Mouse (Mus musculus) kidney, postnatal 0 days (tissue): ENCODE data around the gene Fam102b. TPM values are rescaled to one million over a fixed set of nuclear protein-coding genes. Genes with fewer than 3 reads are reported as not detected.

ENCODE experiments used
- ATAC-seq: fragments of 200-750 bp; cut with Nextera tagmentation; replicated peaks from 2 replicates; pipeline ENCODE4 v1.8.0; 2017; ENCODE audit warnings: low read depth, moderate number of reproducible peaks, moderate TSS enrichment, moderate library complexity; ENCODE audit not compliant: low FRiP score
- DNase-seq: peaks from one replicate; pipeline ENCODE4 v3.0.0-alpha.2; 2016; ENCODE audit warnings: low spot score
- H3K27ac ChIP-seq: fragments of 300-500 bp; sonication (generic); 2 replicates; pipeline ENCODE4 v1.5.1; 2014; ENCODE audit warnings: mild to moderate bottlenecking
- H3K27me3 ChIP-seq: fragments of 300-500 bp; sonication (generic); 2 replicates; pipeline ENCODE4 v1.6.1; 2014; ENCODE audit warnings: low read length, mixed read lengths; ENCODE audit not compliant: insufficient read depth
- H3K36me3 ChIP-seq: fragments of 300-500 bp; sonication (generic); 2 replicates; pipeline ENCODE4 v1.6.1; 2014; ENCODE audit warnings: low read length, mixed read lengths; ENCODE audit not compliant: insufficient read depth
- H3K4me1 ChIP-seq: fragments of 300-500 bp; sonication (generic); replicated peaks from 2 replicates; pipeline ENCODE4 v1.6.1; 2014; ENCODE audit warnings: antibody characterized with exemption, low read length, mixed read lengths; ENCODE audit not compliant: insufficient read depth
- H3K4me2 ChIP-seq: fragments of 300-500 bp; sonication (generic); 2 replicates; pipeline ENCODE4 v1.6.1; 2014; ENCODE audit warnings: mild to moderate bottlenecking, low read length, moderate library complexity, mixed read lengths
- H3K4me3 ChIP-seq: fragments of 300-500 bp; sonication (generic); replicated peaks from 2 replicates; pipeline ENCODE4 v1.5.1; 2014; ENCODE audit warnings: low read depth, low read length
- H3K9ac ChIP-seq: fragments of 300-500 bp; sonication (generic); 2 replicates; pipeline ENCODE4 v1.6.1; 2014; ENCODE audit warnings: low read depth, low read length
- H3K9me3 ChIP-seq: fragments of 300-500 bp; sonication (generic); replicated peaks from 2 replicates; pipeline ENCODE4 v1.6.1; 2016; ENCODE audit warnings: low read length, inconsistent platforms, mixed read lengths
- CTCF ChIP-seq: IDR thresholded peaks from 2 replicates; pipeline ENCODE4 v1.5.1; 2016; ENCODE audit warnings: antibody characterized with exemption, low read depth, mild to moderate bottlenecking, moderate library complexity
- WGBS: fragments of 180-500 bp; shearing (Covaris S2); extraction: QIAGEN DNeasy Blood & Tissue Kit; methylation state at CpG from one replicate; pipeline ENCODE4 v1.1.7; 2014; 5-methylcytosine and 5-hydroxymethylcytosine counted together
- polyA plus RNA-seq: library from polyadenylated mRNA; unstranded; fragments of >200 nt; fragmentation: Nextera tagmentation; extraction: Ambion mirVana; gene quantifications from 2 replicates; pipeline ENCODE4 v1.2.1, GENCODE M21; 2015

The Fam102b gene
- polyA plus RNA-seq, 1 experiment from 2014 or later, result 8.1 TPM

DNA sequence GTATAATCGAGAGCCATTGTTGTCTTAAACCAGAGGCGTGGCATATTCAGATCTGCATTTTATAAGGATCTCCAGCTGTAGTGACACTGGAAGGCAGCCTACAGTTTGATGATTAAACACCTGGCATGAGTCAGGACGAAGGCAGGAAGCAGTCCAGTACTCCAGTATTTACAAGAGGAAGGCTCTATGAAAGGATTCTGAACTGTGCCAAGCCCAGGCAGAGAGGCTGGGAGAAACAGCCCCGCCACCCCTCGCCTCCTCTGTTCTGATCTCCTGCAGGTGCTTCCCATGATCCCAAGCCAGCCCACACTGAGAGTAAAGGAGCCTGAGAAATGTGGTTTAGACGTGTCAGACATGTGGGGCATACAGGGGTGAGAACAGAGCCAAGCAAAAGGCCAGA is 3.4 kb upstream of the Fam102b start:
- peak; percentile 57 for DNase-seq
- 0 out of 2 replicates have a peak, but pooled peaks cover 6% of the 10 kb centered on the region for H3K4me1 ChIP-seq
- no peak for ATAC-seq
- no peak overlapping the region for H3K4me3 ChIP-seq
- 37% methylated on average over 6 of the region's 6 CpGs for WGBS
- H3K4me2 ChIP-seq, result no peak overlapping the region
- no peaks in the 10 kb centered on the region for H3K36me3 ChIP-seq
- no peak overlapping the region for H3K9ac ChIP-seq
- H3K9me3 ChIP-seq, result no peaks in the 10 kb centered on the region
- H3K27ac ChIP-seq, result no peak overlapping the region
- no peaks in the 10 kb centered on the region for H3K27me3 ChIP-seq
- TF ChIP-seq CTCF, result no peak

DNA sequence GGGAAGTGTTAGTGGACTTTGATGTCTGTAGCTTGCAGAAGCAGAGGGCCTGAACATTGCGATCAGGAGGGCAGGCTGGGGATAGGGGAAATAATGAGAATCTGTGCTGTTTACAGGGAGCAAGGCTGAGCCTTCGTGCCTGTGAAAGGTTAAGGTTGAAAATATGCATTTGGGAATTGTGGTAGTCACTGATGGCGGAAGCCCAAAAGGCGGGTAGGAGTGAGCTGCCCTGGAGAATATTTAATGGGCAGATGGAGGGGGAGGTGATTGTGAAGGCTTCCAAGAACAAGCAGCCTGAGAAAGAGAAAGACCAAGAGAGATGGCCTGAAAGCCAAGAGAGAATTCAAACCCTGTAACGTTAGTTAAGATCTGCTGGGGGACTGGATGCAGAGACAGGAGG is 2.3 kb upstream of the Fam102b start:
- DNase-seq, result no peak
- no peak for ATAC-seq
- Histone ChIP-seq H3K4me1 (0 out of 2 replicates have a peak, but pooled peaks cover 6% of the 10 kb centered on the region), H3K4me2 (no peak overlapping the region), H3K9ac (no peak overlapping the region), H3K27ac (no peak overlapping the region), H3K36me3 (no peaks in the 10 kb centered on the region), H3K27me3 (no peaks in the 10 kb centered on the region), H3K4me3 (no peak overlapping the region), H3K9me3 (no peaks in the 10 kb centered on the region)
- WGBS, result 65% methylated on average over 5 of the region's 5 CpGs
- TF ChIP-seq CTCF, result no peak

DNA sequence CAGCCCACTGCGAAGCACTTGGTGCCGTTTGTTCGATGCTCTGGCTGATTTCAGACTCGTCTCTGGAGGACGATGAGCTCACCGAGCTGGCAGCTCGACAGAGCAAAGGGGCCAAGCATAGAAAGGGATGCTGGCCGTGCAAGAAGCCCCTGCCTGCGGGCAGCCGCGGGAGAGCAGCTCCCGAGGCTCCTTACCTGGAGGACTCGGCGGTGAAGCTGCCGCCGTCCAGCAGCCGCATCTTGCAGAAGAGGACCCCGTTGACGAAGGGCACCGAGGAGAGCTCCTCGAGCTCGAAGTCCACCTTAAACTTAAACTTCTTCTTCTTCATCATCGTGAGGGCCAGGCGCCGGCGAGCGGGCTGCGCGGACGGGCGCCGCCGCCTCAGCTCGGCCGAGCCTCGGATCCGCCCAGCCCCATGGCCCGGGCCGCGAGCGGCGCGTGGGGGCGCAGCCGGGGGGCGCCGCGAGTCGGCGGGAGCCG is 376 bp downstream of the Fam102b start:
- H3K27ac ChIP-seq, result peak overlapping the region; percentile 65
- no peaks in the 10 kb centered on the region for H3K36me3 ChIP-seq
- H3K9ac ChIP-seq, result peak overlapping the region; percentile 75
- WGBS, result under 1% methylated on average over 50 of the region's 51 CpGs
- H3K4me3 ChIP-seq, result peak overlapping the region; percentile 66
- H3K4me2 ChIP-seq, result peak overlapping the region; percentile 67
- no peak for TF ChIP-seq CTCF
- H3K4me1 ChIP-seq, result 0 out of 2 replicates have a peak, but pooled peaks cover 6% of the 10 kb centered on the region
- peak; percentile 54 for DNase-seq
- peak; percentile 76 for ATAC-seq
- no peaks in the 10 kb centered on the region for H3K9me3 ChIP-seq
- H3K27me3 ChIP-seq, result no peaks in the 10 kb centered on the region

DNA sequence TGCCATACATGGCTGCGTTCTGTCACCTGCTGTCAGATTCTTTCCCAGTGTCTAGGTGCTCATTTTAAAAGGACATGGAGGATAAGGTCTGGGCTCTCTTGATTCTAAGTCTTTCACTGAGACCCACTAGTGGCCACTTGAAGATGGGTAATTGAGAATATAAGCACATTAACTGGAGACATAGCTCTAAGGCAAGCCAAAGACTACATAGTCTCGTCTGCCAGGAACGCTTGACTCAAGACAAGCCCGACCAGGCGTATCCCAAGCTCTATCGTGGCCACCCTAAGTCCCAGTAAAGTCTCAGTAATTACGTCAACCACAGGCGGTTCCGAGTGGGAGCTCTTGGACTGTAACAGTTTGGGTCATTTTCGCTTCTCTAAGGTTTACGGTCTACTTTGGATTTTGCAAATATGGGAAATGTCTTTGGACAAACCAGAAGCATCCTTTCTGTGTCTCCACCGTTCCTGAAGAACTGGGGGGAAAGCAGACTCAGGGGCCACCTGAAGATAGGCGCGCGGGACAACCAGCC is 881 bp downstream of the Fam102b start:
- H3K9ac ChIP-seq, result peak overlapping the region; percentile 75
- peak; percentile 19; the same call in 1 of the 2 replicates for ATAC-seq
- DNase-seq, result peak; percentile 74
- peak overlapping the region; percentile 66 for H3K4me3 ChIP-seq
- H3K36me3 ChIP-seq, result no peaks in the 10 kb centered on the region
- H3K9me3 ChIP-seq, result no peaks in the 10 kb centered on the region
- TF ChIP-seq CTCF, result peak; percentile 25; the same call in 1 of the 2 replicates
- H3K4me1 ChIP-seq, result 0 out of 2 replicates have a peak, but pooled peaks cover 6% of the 10 kb centered on the region
- H3K27ac ChIP-seq, result peak overlapping the region; percentile 65
- peak overlapping the region; percentile 67 for H3K4me2 ChIP-seq
- 5% methylated on average over 15 of the region's 15 CpGs for WGBS
- H3K27me3 ChIP-seq, result no peaks in the 10 kb centered on the region

DNA sequence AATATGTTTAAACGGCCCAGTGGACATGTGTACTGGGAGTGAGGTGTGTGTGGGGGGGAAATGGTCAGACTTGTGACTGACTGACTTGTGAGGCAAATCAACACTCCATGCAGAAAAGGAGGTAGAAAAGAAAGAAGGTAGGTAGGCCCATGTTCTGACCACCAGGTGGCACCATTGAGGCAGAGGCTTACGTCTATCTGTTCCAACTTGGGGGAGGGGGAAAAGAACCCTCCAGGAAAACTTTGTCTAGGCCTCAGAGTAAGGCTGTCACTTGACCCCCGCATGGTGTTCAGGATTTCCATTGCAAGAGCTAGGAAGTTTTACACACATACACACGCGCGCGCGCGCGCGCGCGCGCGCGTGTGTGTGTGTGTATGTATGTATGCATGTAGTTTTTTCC is 1.8 kb downstream of the Fam102b start:
- WGBS, result 15% methylated on average over 16 of the region's 16 CpGs
- no peak overlapping the region for H3K27ac ChIP-seq
- no peaks in the 10 kb centered on the region for H3K9me3 ChIP-seq
- peak overlapping the region; percentile 66; the same call in 1 of the 2 replicates for H3K4me3 ChIP-seq
- peak overlapping the region; percentile 67 for H3K4me2 ChIP-seq
- no peaks in the 10 kb centered on the region for H3K36me3 ChIP-seq
- peak; percentile 97 for TF ChIP-seq CTCF
- DNase-seq, result peak; percentile 92
- 0 out of 2 replicates have a peak, but pooled peaks cover 6% of the 10 kb centered on the region for H3K4me1 ChIP-seq
- no peaks in the 10 kb centered on the region for H3K27me3 ChIP-seq
- peak; percentile 48 for ATAC-seq
- no peak overlapping the region for H3K9ac ChIP-seq

DNA sequence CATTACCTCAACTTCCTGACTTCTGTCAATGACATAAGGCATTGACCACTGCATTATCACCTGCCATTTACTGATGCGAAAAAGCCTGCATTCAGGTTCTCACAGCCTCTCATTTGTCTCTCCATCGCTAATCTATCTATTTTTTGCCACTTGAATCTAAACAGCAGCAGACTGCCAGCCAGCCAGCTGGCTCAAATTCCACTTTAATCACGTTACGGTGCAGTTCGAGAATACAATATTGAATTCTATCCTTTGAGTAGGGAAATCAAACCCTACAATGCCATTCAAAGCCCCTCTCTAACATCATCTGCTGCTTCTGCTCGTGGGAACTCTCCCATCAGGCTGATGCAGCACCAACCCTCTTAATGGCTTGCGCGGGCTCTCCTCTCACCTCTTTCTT is 4.3 kb downstream of the Fam102b start:
- Histone ChIP-seq H3K4me1 (0 out of 2 replicates have a peak, but pooled peaks cover 6% of the 10 kb centered on the region), H3K27ac (no peak overlapping the region), H3K9me3 (no peaks in the 10 kb centered on the region), H3K27me3 (no peaks in the 10 kb centered on the region), H3K4me2 (no peak overlapping the region), H3K4me3 (no peak overlapping the region), H3K36me3 (no peaks in the 10 kb centered on the region), H3K9ac (no peak overlapping the region)
- DNase-seq (no peak), ATAC-seq (no peak)
- no peak for TF ChIP-seq CTCF
- 73% methylated on average over 8 of the region's 8 CpGs for WGBS
